ENCODE assay signal across 12 mouse cellular contexts in genomic region chr10:17795227-17795626, GRCm38 (mm10). TPM values are rescaled to one million over a fixed set of nuclear protein-coding genes. Genes with fewer than 3 reads are reported as not detected.
DNase-seq lines count a peak whose midpoint lies in the region; ATAC-seq and TF ChIP-seq lines count a peak whose summit lies in the region.
"Had no signal": no experiment of that assay in that cellular context is flagged by ENCODE, and none has a peak within 500 bp of the region (broad histone marks: within the 10 kb centered on the region; RNA-seq: fewer than 3 reads in every experiment).

No protein-coding gene starts in this region.

- H3K36me3 ChIP-seq in heart, embryonic 12.5 days: peaks cover 12% of the 10 kb centered on the region
- no peaks in the 10 kb centered on the region for H3K36me3 ChIP-seq in midbrain, embryonic 13.5 days
- H3K36me3 ChIP-seq in midbrain, postnatal 0 days (ENCODE audit: insufficient read depth, low read length): no peaks in the 10 kb centered on the region
- H3K36me3 ChIP-seq in limb, embryonic 15.5 days: no peaks in the 10 kb centered on the region

- H3K9me3 ChIP-seq in heart, embryonic 12.5 days (replicated peaks): no peaks in the 10 kb centered on the region
- H3K9me3 ChIP-seq in midbrain, embryonic 13.5 days: no peaks in the 10 kb centered on the region
- H3K9me3 ChIP-seq in midbrain, postnatal 0 days (ENCODE audit: low read length): no peaks in the 10 kb centered on the region
- H3K9me3 ChIP-seq in limb, embryonic 15.5 days: no peaks in the 10 kb centered on the region
- H3K9me3 ChIP-seq: forebrain, embryonic 13.5 days had no signal

- intact Hi-C loops in left cerebral cortex, postnatal 14 days (cut with DNase I): no loop called here

- no peaks in the 10 kb centered on the region for H3K27me3 ChIP-seq in heart, embryonic 12.5 days (replicated peaks)
- H3K27me3 ChIP-seq in midbrain, embryonic 13.5 days: no peaks in the 10 kb centered on the region
- no peaks in the 10 kb centered on the region for H3K27me3 ChIP-seq in midbrain, postnatal 0 days (ENCODE audit: insufficient read depth, low read length)
- no peaks in the 10 kb centered on the region for H3K27me3 ChIP-seq in limb, embryonic 15.5 days
- H3K27me3 ChIP-seq: forebrain, embryonic 13.5 days had no signal

- TF ChIP-seq POLR2A in embryonic fibroblast, embryonic 13.5 days (IDR thresholded peaks at IDR 0.05; ENCODE audit: low read depth, low read length): no peak

- H3K9ac ChIP-seq in heart, embryonic 12.5 days: no peak overlapping the region
- H3K9ac ChIP-seq in midbrain, embryonic 13.5 days (replicated peaks): no peak overlapping the region
- H3K9ac ChIP-seq in midbrain, postnatal 0 days (replicated peaks; ENCODE audit: low read length, poor library complexity, severe bottlenecking): no peak overlapping the region
- no peak overlapping the region for H3K9ac ChIP-seq in limb, embryonic 15.5 days

- no peak for DNase-seq in heart, postnatal 4 days
- DNase-seq in midbrain, postnatal 0 days (ENCODE audit: low spot score): no peak
- DNase-seq in left cerebral cortex, postnatal 14 days (ENCODE audit: low spot score in 2 of 2): no peak
- no peak for DNase-seq in thymus, postnatal 25 days
- DNase-seq: cerebellum, adult 11 months; lung, postnatal 10 days; thymus, postnatal 36 days had no signal

- WGBS in heart, embryonic 12.5 days: 82% methylated on average over 4 of the region's 4 CpGs
- 81% methylated on average over 4 of the region's 4 CpGs for WGBS in midbrain, embryonic 13.5 days
- 71% methylated on average over 4 of the region's 4 CpGs for WGBS in midbrain, postnatal 0 days
- WGBS in limb, embryonic 15.5 days: 65% methylated on average over 4 of the region's 4 CpGs

- peaks cover 28% of the 10 kb centered on the region for H3K4me1 ChIP-seq in heart, embryonic 12.5 days (replicated peaks)
- peaks cover 28% of the 10 kb centered on the region for H3K4me1 ChIP-seq in midbrain, embryonic 13.5 days (replicated peaks)
- no peaks in the 10 kb centered on the region for H3K4me1 ChIP-seq in midbrain, postnatal 0 days (ENCODE audit: insufficient read depth, low read length)
- H3K4me1 ChIP-seq in embryonic fibroblast, embryonic 13.5 days (ENCODE audit: control insufficient read depth, insufficient read depth, low read length): peaks cover 21% of the 10 kb centered on the region
- peaks cover 26% of the 10 kb centered on the region; the same call in 1 of the 2 replicates for H3K4me1 ChIP-seq in limb, embryonic 15.5 days

- H3K4me3 ChIP-seq in heart, embryonic 12.5 days: no peak overlapping the region
- H3K4me3 ChIP-seq in midbrain, embryonic 13.5 days (replicated peaks): no peak overlapping the region
- no peak overlapping the region for H3K4me3 ChIP-seq in midbrain, postnatal 0 days (ENCODE audit: low read depth, low read length)
- no peak overlapping the region for H3K4me3 ChIP-seq in embryonic fibroblast, embryonic 13.5 days (ENCODE audit: insufficient read depth, low read length)
- no peak overlapping the region for H3K4me3 ChIP-seq in limb, embryonic 15.5 days

- peak overlapping the region; percentile 72; the same call in 1 of the 2 replicates for H3K4me2 ChIP-seq in heart, embryonic 12.5 days
- no peak overlapping the region for H3K4me2 ChIP-seq in midbrain, embryonic 13.5 days (replicated peaks)
- H3K4me2 ChIP-seq in midbrain, postnatal 0 days (ENCODE audit: low read depth, low read length, poor library complexity, severe bottlenecking): no peak overlapping the region
- H3K4me2 ChIP-seq in limb, embryonic 15.5 days: no peak overlapping the region

- peak overlapping the region; percentile 100 for H3K27ac ChIP-seq in heart, embryonic 12.5 days (ENCODE audit: poor library complexity, severe bottlenecking)
- peak overlapping the region; percentile 80; the same call in 1 of the 2 replicates for H3K27ac ChIP-seq in midbrain, embryonic 13.5 days
- H3K27ac ChIP-seq in midbrain, postnatal 0 days (ENCODE audit: low read depth, low read length): no peak overlapping the region
- peak overlapping the region; percentile 95 for H3K27ac ChIP-seq in embryonic fibroblast, embryonic 13.5 days (ENCODE audit: insufficient read depth, low read length)
- H3K27ac ChIP-seq in limb, embryonic 15.5 days: peak overlapping the region; percentile 79
- H3K27ac ChIP-seq: forebrain, embryonic 13.5 days had no signal

- TF ChIP-seq CTCF in midbrain, postnatal 0 days (IDR thresholded peaks at IDR 0.05): no peak
- no peak for TF ChIP-seq CTCF in embryonic fibroblast, embryonic 13.5 days (IDR thresholded peaks at IDR 0.05; ENCODE audit: borderline replicate concordance, insufficient read depth, low read length)

- ATAC-seq in heart, embryonic 12.5 days (ENCODE audit: insufficient number of reproducible peaks, low FRiP score): no peak
- no peak; the same call in 1 of the 2 replicates for ATAC-seq in midbrain, embryonic 13.5 days
- ATAC-seq in midbrain, postnatal 0 days (ENCODE audit: low FRiP score): no peak
- ATAC-seq in limb, embryonic 15.5 days (ENCODE audit: insufficient number of reproducible peaks, low FRiP score, low TSS enrichment, low read depth): no peak

RNA-seq across cellular contexts. Expression of gene Txlnb, which starts 0.8 kb away (rescaled TPM):
- 40.9 and 46.9 TPM in 2 replicates for polyA plus RNA-seq in heart, embryonic 12.5 days (2016; fragmentation: Nextera tagmentation; extraction: Ambion mirVana)
- total RNA-seq in heart, postnatal 4 days (2021): 10 to 100 TPM; 86.9 to 89.7 TPM
- polyA plus RNA-seq in midbrain, embryonic 13.5 days (2015; fragmentation: Nextera tagmentation; extraction: Ambion mirVana): 3.3 and 3.4 TPM in 2 replicates
- total RNA-seq in midbrain, postnatal 0 days (2014; rRNA removed): 0.76 and 1.4 TPM in 2 replicates
- 0.43 and 0.57 TPM in 2 replicates for polyA plus RNA-seq in midbrain, postnatal 0 days (2015; fragmentation: Nextera tagmentation; extraction: Ambion mirVana)
- polyA plus RNA-seq in embryonic fibroblast, embryonic 13.5 days (2011; ENCODE audit: insufficient read length, low read depth, missing spikeins): 1.0 and 1.4 TPM in 2 replicates
- polyA plus RNA-seq in limb, embryonic 15.5 days (2015; fragmentation: Nextera tagmentation; extraction: Ambion mirVana): 3.5 and 7.4 TPM in 2 replicates
- total RNA-seq in left cerebral cortex, postnatal 14 days (2021): under 1 TPM; 0.17 to 0.26 TPM
